Mouse (Mus musculus) stomach, embryonic 15.5 days (tissue): ENCODE data around the gene Rab2b. TPM values are rescaled to one million over a fixed set of nuclear protein-coding genes. Genes with fewer than 3 reads are reported as not detected.
"Not testable (repeated sequence)": the region's sequence is repeated elsewhere in the genome, so short reads cannot be mapped to it uniquely, and the experiment has no call there.

Experiments used
- ATAC-seq: fragments of 200-750 bp; cut with Nextera tagmentation; 2 replicates; pipeline ENCODE4 v1.8.0; 2017; ENCODE audit warnings: low read depth, moderate number of reproducible peaks, moderate TSS enrichment; ENCODE audit not compliant: insufficient read depth, low FRiP score
- H3K27ac ChIP-seq: fragments of 300-500 bp; sonication (generic); 2 replicates; pipeline ENCODE4 v1.5.1; 2015; ENCODE audit warnings: mild to moderate bottlenecking, inconsistent platforms
- H3K27me3 ChIP-seq: fragments of 300-500 bp; sonication (generic); replicated peaks from 2 replicates; pipeline ENCODE4 v1.6.1; 2015; ENCODE audit warnings: inconsistent platforms
- H3K36me3 ChIP-seq: fragments of 300-500 bp; sonication (generic); 2 replicates; pipeline ENCODE4 v1.6.1; 2015; ENCODE audit warnings: inconsistent platforms
- H3K4me1 ChIP-seq: fragments of 300-500 bp; sonication (generic); 2 replicates; pipeline ENCODE4 v1.6.1; 2015; ENCODE audit warnings: inconsistent platforms
- H3K4me2 ChIP-seq: fragments of 300-500 bp; sonication (generic); 2 replicates; pipeline ENCODE4 v1.6.1; 2015; ENCODE audit warnings: mild to moderate bottlenecking, inconsistent platforms
- H3K4me3 ChIP-seq: fragments of 300-500 bp; sonication (generic); replicated peaks from 2 replicates; pipeline ENCODE4 v1.5.1; 2015; ENCODE audit warnings: inconsistent platforms
- H3K9ac ChIP-seq: fragments of 300-500 bp; sonication (generic); 2 replicates; pipeline ENCODE4 v1.6.1; 2015; ENCODE audit warnings: inconsistent platforms
- H3K9me3 ChIP-seq: fragments of 300-500 bp; sonication (generic); 2 replicates; pipeline ENCODE4 v1.6.1; 2016; ENCODE audit warnings: inconsistent platforms
- WGBS: fragments of 180-500 bp; shearing (Covaris S2); methylation state at CpG from one replicate; pipeline ENCODE4 v1.1.7; 2015; 5-methylcytosine and 5-hydroxymethylcytosine counted together
- polyA plus RNA-seq: library from polyadenylated mRNA; unstranded; fragments of >200 nt; fragmentation: Nextera tagmentation; extraction: Ambion mirVana; gene quantifications from 2 replicates; pipeline ENCODE4 v1.2.1, GENCODE M21; 2015

Gene Rab2b
- polyA plus RNA-seq, 1 experiment from 2014 or later: 17.3 TPM

- peaks cover 25% of the 10 kb centered on the region for H3K36me3 ChIP-seq
- 82% methylated on average over 2 of the region's 2 CpGs for WGBS
- no peak overlapping the region for H3K27ac ChIP-seq
- H3K27me3 ChIP-seq: no peaks in the 10 kb centered on the region
- H3K9me3 ChIP-seq: no peaks in the 10 kb centered on the region
- H3K4me2 ChIP-seq: no peak overlapping the region
- no peak overlapping the region for H3K9ac ChIP-seq
- no peak for ATAC-seq
- no peak overlapping the region for H3K4me3 ChIP-seq
- H3K4me1 ChIP-seq: peaks cover 17% of the 10 kb centered on the region
These were observed 31.6 kb upstream of the Rab2b start for GRCm38 (mm10) chr14:52310906-52311305.

GRCm38 (mm10) chr14:52310343-52310742 lies 31.0 kb upstream of the Rab2b start:
- H3K9ac ChIP-seq, H3K4me2 ChIP-seq, H3K27me3 ChIP-seq, H3K27ac ChIP-seq, H3K9me3 ChIP-seq, ATAC-seq, H3K4me3 ChIP-seq: not testable (repeated sequence)
- H3K36me3 ChIP-seq: peaks cover 25% of the 10 kb centered on the region
- 88% methylated on average over 6 of the region's 6 CpGs for WGBS
- peaks cover 16% of the 10 kb centered on the region for H3K4me1 ChIP-seq

GRCm38 (mm10) chr14:52306100-52306499 lies 26.8 kb upstream of the Rab2b start:
- H3K4me1 ChIP-seq: no peaks in the 10 kb centered on the region
- no peak for ATAC-seq
- WGBS: 93% methylated on average over 2 of the region's 2 CpGs
- no peak overlapping the region for H3K4me2 ChIP-seq
- H3K4me3 ChIP-seq: no peak overlapping the region
- H3K27me3 ChIP-seq: no peaks in the 10 kb centered on the region
- no peak overlapping the region for H3K27ac ChIP-seq
- no peak overlapping the region for H3K9ac ChIP-seq
- no peaks in the 10 kb centered on the region for H3K9me3 ChIP-seq
- H3K36me3 ChIP-seq: no peaks in the 10 kb centered on the region

DNA sequence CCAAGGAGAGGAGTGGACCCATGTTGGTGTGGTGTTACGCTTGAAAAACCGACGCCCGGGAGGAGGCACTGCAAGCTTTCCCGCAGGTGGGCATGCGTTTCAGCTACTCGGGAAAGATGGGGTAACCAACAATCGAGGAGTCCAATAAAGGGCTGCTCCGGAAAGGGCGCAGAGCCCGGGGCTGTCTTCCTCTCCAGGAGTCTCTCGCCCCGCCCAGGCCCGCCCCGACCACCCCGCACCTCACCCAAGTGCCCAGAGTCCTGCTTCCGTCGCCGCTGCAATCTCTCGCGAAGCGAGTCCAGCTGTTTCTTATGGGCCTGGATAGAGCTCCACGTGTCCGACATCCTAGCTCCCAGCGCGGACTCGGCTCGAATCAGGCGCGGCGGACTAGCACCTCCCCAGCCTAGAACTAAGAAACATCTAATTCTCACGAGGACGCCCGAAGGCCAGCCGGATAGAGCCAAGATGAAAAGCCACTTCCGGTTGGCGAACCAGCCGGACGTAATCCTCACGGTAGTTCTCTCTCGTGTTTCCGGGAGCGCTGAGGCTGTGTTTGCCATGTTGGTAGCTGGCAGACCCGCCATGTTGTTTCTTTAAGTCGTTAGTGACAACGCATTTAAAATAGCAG lies 25.4 kb upstream of the Rab2b start, which contains the start of gene Mettl3:
Gene Mettl3, minus strand, starts transcription at position 485 of the 628 bp plus-strand sequence.
- peak within 1 kb of the TSS; percentile 60 for H3K9ac ChIP-seq
- WGBS: under 1% methylated on average over 46 of the region's 46 CpGs
- peaks cover 5% of the 10 kb centered on the region for H3K36me3 ChIP-seq
- peak within 1 kb of the TSS; percentile 72 for H3K4me3 ChIP-seq
- no peaks in the 10 kb centered on the region for H3K9me3 ChIP-seq
- peak within 1 kb of the TSS; percentile 60 for H3K4me2 ChIP-seq
- peak within 1 kb of the TSS; percentile 97 for H3K27ac ChIP-seq
- H3K27me3 ChIP-seq: no peaks in the 10 kb centered on the region
- peak; percentile 96 for ATAC-seq
- H3K4me1 ChIP-seq: no peaks in the 10 kb centered on the region

DNA sequence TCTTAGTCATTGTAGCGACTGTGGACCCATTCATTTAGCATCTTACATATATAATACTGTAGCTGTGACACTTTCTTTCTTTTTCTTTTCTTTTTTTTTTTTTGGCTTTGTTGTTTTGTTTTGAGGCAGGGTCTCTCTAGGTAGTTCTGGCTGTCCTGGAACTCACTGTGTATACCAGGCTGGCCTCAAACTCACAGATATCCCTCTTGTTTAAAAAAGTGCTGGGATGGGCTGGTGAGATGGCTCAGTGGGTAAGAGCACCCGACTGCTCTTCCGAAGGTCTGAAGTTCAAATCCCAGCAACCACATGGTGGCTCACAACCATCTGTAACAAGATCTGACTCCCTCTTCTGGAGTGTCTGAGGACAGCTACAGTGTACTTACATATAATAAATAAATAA lies 24.2 kb upstream of the Rab2b start:
- WGBS: 90% methylated on average over 3 of the region's 3 CpGs
- not testable (repeated sequence) for ATAC-seq

GRCm38 (mm10) chr14:52295558-52296264 lies 16.4 kb upstream of the Rab2b start:
- no peaks in the 10 kb centered on the region for H3K9me3 ChIP-seq
- peaks cover 48% of the 10 kb centered on the region for H3K36me3 ChIP-seq
- H3K4me2 ChIP-seq: no peak overlapping the region
- H3K4me3 ChIP-seq: no peak overlapping the region
- H3K27me3 ChIP-seq: no peaks in the 10 kb centered on the region
- 71% methylated on average over 6 of the region's 6 CpGs for WGBS
- ATAC-seq: no peak
- H3K4me1 ChIP-seq: no peaks in the 10 kb centered on the region
- H3K27ac ChIP-seq: no peak overlapping the region
- no peak overlapping the region for H3K9ac ChIP-seq

More for the DNA sequence above, 24.2 kb upstream of the Rab2b start:
- H3K27me3 ChIP-seq, H3K9ac ChIP-seq, H3K9me3 ChIP-seq, H3K4me1 ChIP-seq, H3K27ac ChIP-seq, H3K4me3 ChIP-seq: not testable (repeated sequence)
- Histone ChIP-seq H3K36me3 (peaks cover 12% of the 10 kb centered on the region), H3K4me2 (peak overlapping the region; percentile 60; the same call in 1 of the 2 replicates)

GRCm38 (mm10) chr14:52284191-52284590 lies 4.8 kb upstream of the Rab2b start:
- Histone ChIP-seq H3K4me3 (no peak overlapping the region), H3K9ac (no peak overlapping the region), H3K4me2 (no peak overlapping the region), H3K27me3 (no peaks in the 10 kb centered on the region), H3K27ac (no peak overlapping the region), H3K4me1 (0 out of 2 replicates have a peak, but pooled peaks cover 3% of the 10 kb centered on the region), H3K36me3 (peaks cover 12% of the 10 kb centered on the region), H3K9me3 (no peaks in the 10 kb centered on the region)
- WGBS: 84% methylated on average over 3 of the region's 3 CpGs
- ATAC-seq: no peak

- Histone ChIP-seq H3K9me3 (no peaks in the 10 kb centered on the region), H3K27ac (no peak overlapping the region), H3K4me3 (no peak overlapping the region), H3K27me3 (no peaks in the 10 kb centered on the region), H3K36me3 (peaks cover 12% of the 10 kb centered on the region), H3K4me1 (0 out of 2 replicates have a peak, but pooled peaks cover 3% of the 10 kb centered on the region), H3K9ac (no peak overlapping the region), H3K4me2 (no peak overlapping the region)
- WGBS: 95% methylated on average over 5 of the region's 5 CpGs
- no peak for ATAC-seq
These were observed 4.3 kb upstream of the Rab2b start for GRCm38 (mm10) chr14:52283629-52284028.

DNA sequence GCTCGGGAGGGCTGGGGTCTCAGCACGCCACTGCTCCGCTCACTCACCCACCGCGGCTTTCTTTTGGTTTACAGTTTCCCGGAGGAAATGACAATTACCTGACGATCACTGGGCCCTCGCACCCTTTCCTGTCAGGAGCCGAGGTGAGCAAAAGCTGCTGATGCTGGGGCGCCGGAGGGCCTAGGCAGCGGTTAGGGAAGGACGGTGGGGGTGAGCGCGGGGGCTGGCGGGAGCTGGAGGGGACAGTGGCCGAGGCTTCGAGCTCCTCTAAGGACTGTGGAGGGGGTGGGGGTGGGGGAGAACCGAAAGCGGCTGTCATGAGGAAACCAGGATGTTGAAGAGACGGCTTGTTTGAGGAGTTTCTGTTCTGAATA lies 389 bp upstream of the Rab2b start:
- H3K9ac ChIP-seq: peak overlapping the region; percentile 61
- H3K9me3 ChIP-seq: no peaks in the 10 kb centered on the region
- H3K36me3 ChIP-seq: no peaks in the 10 kb centered on the region
- peak overlapping the region; percentile 94 for H3K4me3 ChIP-seq
- no peaks in the 10 kb centered on the region for H3K27me3 ChIP-seq
- peak overlapping the region; percentile 83 for H3K27ac ChIP-seq
- ATAC-seq: no peak
- H3K4me1 ChIP-seq: 0 out of 2 replicates have a peak, but pooled peaks cover 3% of the 10 kb centered on the region
- peak overlapping the region; percentile 61 for H3K4me2 ChIP-seq
- WGBS: under 1% methylated on average over 21 of the region's 21 CpGs

DNA sequence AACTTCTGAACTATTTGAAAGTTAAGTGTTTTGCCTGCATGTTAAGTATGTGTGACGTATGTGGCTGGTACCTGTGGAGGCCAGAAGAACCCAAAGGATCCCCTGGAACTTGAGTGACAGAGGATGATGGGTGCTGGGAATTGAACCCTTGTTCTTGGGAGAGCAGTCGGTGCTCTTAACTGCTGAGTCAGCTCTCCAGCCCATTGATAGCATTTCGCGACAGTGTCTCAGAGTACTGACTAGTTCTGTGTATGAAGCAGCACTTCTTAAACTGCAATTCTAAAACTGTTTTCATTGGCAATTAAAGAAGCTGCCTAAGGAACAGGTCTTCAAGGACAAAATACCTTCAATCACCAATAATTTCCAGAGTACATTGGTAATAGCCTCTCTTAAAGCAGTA lies 2.1 kb downstream of the Rab2b start:
- no peak overlapping the region for H3K27ac ChIP-seq
- WGBS: 92% methylated on average over 4 of the region's 4 CpGs
- no peak for ATAC-seq

DNA sequence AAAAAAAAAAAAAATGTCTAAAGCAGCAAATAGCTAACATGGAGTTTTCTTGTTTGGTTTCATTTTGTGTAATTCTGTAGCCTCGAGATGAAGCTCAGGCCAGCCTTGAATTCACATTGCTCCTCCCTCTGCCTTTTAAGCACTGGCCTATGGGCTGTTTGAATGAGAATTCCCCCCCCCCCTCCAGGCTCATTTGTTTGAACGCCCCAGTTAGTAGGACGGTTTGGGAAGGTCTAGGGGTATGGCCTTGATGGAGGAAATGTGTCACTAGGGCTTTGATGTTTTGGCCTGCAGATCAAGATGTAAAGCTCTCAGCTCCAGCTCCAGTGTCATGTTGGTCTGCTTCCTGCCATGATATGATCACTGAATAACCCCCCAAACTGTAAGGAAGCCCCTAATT lies 6.6 kb downstream of the Rab2b start:
- H3K4me2 ChIP-seq: no peak overlapping the region
- H3K9me3 ChIP-seq: no peaks in the 10 kb centered on the region
- no peak overlapping the region for H3K9ac ChIP-seq
- no peak overlapping the region for H3K4me3 ChIP-seq
- no peaks in the 10 kb centered on the region for H3K4me1 ChIP-seq
- no peaks in the 10 kb centered on the region for H3K27me3 ChIP-seq
- H3K36me3 ChIP-seq: no peaks in the 10 kb centered on the region
- 66% methylated on average over 3 of the region's 3 CpGs for WGBS
- no peak overlapping the region for H3K27ac ChIP-seq
- no peak for ATAC-seq

More for the DNA sequence above, 2.1 kb downstream of the Rab2b start:
- Histone ChIP-seq H3K4me3 (no peak overlapping the region), H3K9me3 (no peaks in the 10 kb centered on the region), H3K36me3 (no peaks in the 10 kb centered on the region), H3K4me2 (no peak overlapping the region), H3K27me3 (no peaks in the 10 kb centered on the region), H3K9ac (no peak overlapping the region), H3K4me1 (0 out of 2 replicates have a peak, but pooled peaks cover 3% of the 10 kb centered on the region)

DNA sequence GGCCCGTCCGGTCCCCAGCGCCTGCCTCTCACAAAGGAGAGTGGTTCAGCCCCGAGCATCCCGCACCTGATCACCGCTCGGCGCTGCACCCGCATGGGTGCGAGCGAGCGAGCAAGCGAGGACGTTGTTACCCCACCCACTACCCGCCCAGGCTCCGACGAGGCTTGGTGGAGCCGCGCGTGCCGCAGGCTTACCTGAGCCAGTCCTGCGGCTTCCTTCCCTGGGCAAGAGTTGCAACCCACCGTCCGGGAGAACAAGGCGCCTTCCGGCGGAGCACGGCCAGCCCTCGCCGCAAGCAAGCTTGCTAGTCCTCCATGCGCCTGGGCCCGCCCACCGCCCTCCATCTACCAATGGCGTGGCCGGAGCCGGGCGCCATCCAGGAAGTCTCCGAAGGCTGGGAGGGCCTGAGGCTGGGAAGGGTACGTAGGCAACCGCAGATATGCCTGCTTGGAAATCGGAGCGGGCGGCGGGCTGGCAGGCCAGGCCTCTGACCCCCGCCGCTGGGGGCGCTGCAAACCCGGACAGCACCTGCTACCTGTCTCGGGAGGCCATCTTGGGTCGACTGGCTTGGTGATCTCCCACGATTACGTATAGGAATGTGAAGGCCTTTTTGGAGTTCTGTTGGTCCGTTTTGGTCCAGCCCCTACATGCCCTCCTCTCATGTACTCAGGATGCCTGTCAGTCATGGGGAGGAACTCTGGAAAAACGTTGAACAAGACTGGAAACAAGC lies 21.7 kb downstream of the Rab2b start, which contains the start of gene Chd8:
Gene Chd8, minus strand, starts transcription at position 297 of the 730 bp plus-strand sequence.
- peak; percentile 100 for ATAC-seq
- Histone ChIP-seq H3K4me3 (peak within 1 kb of the TSS; percentile 70), H3K4me2 (peak within 1 kb of the TSS; percentile 73), H3K9ac (peak within 1 kb of the TSS; percentile 70), H3K4me1 (peaks cover 4% of the 10 kb centered on the region; the same call in 1 of the 2 replicates), H3K27me3 (no peaks in the 10 kb centered on the region), H3K9me3 (no peaks in the 10 kb centered on the region), H3K27ac (peak within 1 kb of the TSS; percentile 92), H3K36me3 (no peaks in the 10 kb centered on the region)
- under 1% methylated on average over 54 of the region's 54 CpGs for WGBS
